Mouse (Mus musculus): ENCODE results near the gene Ei24.

Ei24 gene
- long read RNA-seq, experiment 1, transcript Ei24-201 (11 exons, 2,220 nt) = major isoform, 20 of 32 reads
- long read RNA-seq, experiment 1, partial matches to known transcripts = 3 of 32 reads
- long read RNA-seq, experiment 1, other reads (novel, unspliced or antisense) = 6 of 32 reads
- long read RNA-seq, experiment 2, transcript Ei24-201 (11 exons, 2,220 nt) = major isoform, 12 of 17 reads
- long read RNA-seq, experiment 2, partial matches to known transcripts = 0 of 17 reads
- long read RNA-seq, experiment 2, other reads (novel, unspliced or antisense) = 2 of 17 reads

DNA sequence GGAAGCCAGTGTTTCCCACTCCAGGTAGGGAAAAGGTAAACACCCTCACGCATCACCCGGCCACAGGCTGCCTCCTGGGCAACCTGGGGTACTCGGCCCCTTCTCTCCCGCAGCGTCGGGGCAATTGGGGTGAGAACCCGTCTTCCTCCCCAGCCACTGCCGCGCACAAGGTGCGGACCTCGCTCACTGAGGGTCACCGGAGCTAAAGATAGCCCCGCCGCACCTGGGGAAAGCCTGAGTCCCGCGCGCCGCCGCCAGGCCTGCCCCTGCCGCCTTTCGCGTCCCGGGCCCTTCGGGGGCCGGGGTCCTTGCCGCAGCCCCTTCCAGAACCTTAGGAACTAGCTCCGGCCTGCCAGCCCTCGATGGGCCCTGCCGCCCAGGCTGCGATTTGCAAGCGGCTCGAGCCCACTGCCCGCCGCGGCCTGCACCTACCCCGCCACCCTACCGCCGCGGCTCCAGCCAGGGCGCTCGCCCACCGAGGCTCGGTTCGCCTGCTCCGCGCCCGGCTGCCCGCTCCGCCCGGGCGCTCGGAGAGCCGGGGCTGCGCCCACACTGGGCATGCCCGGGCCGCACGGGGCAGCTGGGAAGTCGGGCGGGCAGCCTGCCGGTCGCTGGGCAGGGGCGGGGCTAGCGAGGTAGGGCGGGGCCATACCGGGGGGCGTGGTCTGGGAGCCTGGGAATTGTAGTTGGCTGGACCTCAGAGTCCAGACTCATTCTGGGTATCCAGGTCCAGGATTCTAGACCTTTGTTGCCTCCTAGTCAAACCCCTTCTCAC is at the start of gene Ei24:
TSS of gene Ei24 (minus strand) at position 613 of the 775 bp plus-strand sequence.
- intact Hi-C loops (cut with DNase I) = no loop called here

GRCm38 (mm10) chr9:36846346-36846745 is 49.2 kb upstream of the Ei24 start:
- intact Hi-C loops (cut with DNase I) = no loop called here

- intact Hi-C loops (cut with DNase I) = no loop called here
Measured at GRCm38 (mm10) chr9:36833914-36834313, 36.7 kb upstream of the Ei24 start.

DNA sequence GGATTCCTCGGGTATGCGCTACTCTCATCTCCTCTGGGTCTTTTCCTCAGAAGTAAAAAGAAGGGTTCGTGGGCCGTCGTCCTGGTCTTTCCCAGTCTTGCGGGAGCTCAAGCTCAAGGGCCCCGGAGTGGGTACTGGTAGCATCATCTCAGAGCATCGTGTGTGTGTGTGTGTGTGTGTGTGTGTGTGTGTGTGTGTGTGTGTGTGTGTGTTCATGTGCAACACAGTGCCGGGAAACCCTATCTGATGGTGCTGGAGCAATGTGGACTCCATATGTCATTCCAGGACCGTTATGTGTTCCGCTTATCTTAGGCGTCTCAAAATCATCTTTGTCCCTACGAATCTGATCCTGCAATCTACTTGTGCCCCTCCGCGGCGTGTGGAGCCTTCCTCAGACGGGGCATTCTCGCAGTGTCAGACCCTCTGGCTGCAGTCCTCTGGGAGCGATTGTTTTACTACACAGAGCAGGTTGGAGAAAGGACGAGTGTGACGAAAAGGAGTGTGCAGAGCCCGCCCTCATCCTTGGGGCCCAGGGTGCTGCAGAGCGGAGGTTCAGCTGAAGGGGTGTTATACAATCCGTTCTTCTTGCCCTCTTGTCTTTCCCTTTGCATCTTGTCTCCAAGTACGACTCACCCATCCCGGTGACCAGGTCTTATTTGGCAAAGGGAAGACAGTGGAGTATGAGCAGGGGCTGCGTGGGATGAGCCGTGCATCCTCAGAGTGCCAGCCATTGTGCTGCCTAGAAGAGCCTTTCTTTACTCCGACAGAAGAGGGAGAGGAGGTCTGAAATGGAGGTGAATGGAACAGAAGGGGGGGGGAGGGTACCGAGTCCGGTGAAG is 36.1 kb upstream of the Ei24 start:
- intact Hi-C loops (cut with DNase I) = no loop called here

DNA sequence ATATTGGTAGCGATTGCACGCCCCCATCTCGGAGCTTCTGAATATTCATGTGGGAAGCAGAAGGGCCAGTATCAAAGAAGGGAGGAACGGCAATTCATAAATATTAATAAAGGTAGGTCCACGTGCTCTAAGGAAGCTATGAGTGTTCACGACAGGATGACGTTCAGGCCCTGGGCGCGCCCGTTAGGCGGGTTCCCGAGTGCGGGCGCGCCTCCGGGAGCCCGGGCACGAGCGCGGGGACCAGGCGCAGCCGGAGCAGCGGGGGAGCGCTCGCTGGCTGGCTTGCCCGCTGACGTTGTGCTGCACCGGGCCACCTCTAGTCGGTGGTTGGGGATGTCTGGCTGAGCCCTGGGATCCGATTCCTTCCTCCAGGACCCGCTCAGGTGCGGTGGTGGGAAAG is 35.3 kb upstream of the Ei24 start:
- intact Hi-C loops (cut with DNase I) = no loop called here

GRCm38 (mm10) chr9:36831401-36831800 is 34.2 kb upstream of the Ei24 start:
- intact Hi-C loops (cut with DNase I) = no loop called here

DNA sequence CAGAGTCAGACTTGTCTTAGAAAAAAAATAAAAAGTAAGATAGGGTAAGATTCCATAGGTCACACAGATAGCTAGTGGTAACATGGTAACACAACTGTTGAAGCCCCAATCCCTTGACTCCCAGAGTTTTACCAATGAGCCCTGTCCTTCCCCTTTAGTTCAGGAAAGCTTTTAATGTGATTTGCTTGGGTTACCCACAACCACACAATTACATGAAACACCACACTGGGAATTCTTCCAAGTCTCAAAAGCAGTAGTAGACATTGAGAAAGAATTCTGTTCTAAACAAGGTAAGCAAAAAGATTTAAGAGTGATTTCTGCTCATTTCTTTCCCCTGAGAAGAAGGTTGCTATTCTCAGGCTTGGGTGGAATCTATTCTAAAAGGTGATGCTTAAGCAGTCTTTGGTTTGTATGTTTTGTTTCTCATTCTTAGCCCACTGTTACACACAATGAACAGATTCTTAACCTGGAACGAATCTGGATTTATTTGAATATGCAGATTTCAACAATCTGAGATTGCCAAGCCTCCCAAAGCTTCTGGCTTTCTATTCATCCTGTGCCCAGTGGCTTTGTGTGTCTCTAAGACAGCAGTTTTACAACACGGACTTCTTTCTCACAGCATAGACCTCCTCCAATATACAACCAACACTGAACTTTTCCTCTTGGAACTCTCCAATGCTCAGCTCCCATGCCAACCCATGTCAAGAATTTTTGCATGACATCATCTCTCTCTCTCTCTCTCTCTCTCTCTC is 29.6 kb upstream of the Ei24 start:
- intact Hi-C loops (cut with DNase I) = no loop called here

DNA sequence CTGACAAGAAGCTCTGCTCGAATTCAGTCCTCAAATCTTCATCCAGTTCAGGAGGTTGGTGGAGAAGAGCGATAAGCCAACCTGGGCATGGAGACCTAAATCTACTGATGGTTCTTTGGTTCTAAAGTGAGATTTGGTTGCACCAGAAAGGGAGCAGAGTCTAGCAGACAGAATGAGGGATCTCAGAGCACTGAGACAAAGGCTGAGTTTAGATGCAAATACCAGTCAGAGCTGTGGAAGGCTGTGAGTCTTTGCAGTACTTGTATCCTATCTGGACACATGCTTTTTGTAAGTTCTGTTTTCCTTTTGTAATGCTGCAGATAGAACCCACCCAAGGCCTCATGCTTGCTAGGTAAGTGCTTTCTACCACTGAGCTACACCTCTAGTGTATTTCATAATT is 24.8 kb upstream of the Ei24 start:
- intact Hi-C loops (cut with DNase I) = no loop called here

DNA sequence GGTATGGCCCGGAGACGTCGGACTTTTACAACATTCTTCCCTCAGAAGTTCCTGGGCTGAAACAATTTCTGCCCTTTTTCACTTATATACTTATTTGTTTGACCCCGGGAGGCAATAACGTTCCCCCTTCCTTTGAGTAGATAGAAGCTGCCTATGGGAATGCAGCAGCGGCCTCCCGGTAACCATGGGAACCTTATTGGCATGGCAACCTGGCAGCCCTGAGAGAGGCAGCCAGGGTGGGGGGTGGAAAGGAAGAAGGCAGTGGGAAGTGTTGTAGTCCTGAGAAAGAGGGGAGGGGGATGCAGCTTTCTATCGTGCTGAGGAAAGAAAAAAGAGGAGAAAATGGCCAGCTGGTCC is 24.4 kb upstream of the Ei24 start, which contains the start of gene Fez1:
TSS of gene Fez1 (plus strand) at position 221 of the 357 bp plus-strand sequence.
- intact Hi-C loops (cut with DNase I) = no loop called here

GRCm38 (mm10) chr9:36820969-36821643 is 23.9 kb upstream of the Ei24 start:
- intact Hi-C loops (cut with DNase I) = no loop called here

GRCm38 (mm10) chr9:36818905-36819304 is 21.7 kb upstream of the Ei24 start:
- intact Hi-C loops (cut with DNase I) = no loop called here

DNA sequence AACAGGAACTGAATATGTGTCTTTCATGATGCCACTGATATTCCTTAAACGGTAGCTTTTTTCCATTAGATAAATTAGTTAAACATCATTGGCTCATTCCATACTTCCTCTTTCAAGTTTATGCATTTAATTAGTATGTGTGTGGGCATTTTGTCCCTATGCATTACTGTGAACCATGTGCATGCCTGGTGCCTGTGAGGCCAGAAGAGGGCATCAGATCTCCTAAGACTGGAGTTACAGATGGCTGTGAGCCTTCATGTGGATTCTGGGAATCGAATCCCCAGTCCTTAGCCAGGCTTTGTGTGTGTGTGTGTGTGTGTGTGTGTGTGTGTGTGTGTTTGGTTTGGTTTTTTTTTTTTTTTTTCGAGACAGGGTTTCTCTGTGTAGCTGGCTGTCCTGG is 17.3 kb upstream of the Ei24 start:
- intact Hi-C loops (cut with DNase I) = no loop called here

DNA sequence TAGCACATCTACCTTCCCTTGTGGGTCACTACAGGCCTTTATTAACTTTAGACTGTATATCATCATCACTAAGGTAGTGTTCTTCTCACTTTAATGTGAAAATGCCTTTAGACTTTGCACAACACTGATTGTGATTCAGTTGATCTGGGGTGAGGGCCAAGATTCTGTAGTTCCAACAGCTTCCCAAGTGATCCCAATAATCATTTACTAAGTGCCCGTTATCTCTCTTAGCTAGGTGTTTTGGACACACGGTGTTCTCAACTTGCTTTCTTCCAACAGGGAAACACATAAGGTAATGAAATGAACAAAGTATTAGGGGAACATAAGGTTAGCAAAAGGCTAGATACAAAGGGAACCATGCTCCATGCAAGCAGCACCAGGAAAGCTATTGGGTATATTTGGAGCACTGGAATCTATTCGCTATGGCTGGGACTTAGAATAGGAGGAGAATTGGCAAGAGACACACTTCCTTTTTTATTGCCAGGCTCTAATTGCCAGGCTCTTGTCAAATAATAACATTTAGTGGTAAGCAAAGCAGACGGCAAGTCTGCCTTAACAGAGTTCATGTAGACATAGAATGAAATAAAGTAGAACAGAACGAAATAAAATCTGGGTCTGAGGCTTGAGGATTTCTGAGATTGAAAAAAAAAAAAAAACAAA is 11.1 kb upstream of the Ei24 start:
- intact Hi-C loops (cut with DNase I) = no loop called here

DNA sequence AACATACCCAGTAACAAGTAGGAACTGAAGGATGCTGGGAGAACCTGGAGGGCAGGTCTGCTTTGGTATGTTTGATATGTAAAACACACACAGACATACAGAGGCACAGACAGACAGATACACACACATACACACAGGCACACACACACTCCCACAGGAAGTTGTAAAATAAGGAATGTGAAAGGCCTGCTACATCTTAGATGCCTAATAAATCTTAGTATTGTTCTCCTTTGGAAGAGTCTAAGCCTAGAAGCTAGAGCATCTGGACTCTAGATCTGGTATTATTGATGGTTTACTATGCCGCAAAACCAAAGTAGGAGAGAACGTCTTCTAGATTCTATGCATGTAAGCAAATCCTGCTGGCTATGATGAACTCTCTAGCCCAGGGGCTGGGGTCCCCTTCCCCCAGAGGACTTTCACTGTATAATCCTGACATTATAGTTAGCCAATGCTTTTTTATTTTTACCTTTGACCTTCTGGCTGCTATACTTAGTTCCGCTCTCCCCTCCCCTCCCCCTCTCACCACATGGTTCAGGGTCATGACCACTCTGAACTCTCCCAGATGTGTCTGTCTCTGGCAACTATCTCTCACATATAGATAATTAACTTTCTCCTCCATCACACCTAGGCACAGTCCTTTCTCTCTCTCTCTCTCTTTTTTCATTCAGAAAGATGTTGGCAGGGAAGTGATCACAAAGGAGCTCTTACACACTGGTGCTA is 8.2 kb upstream of the Ei24 start:
- intact Hi-C loops (cut with DNase I) = no loop called here

- intact Hi-C loops (cut with DNase I) = no loop called here
Measured at GRCm38 (mm10) chr9:36803926-36804325, 6.7 kb upstream of the Ei24 start.

- intact Hi-C loops (cut with DNase I) = no loop called here
Measured at GRCm38 (mm10) chr9:36803386-36803785, 6.2 kb upstream of the Ei24 start.

DNA sequence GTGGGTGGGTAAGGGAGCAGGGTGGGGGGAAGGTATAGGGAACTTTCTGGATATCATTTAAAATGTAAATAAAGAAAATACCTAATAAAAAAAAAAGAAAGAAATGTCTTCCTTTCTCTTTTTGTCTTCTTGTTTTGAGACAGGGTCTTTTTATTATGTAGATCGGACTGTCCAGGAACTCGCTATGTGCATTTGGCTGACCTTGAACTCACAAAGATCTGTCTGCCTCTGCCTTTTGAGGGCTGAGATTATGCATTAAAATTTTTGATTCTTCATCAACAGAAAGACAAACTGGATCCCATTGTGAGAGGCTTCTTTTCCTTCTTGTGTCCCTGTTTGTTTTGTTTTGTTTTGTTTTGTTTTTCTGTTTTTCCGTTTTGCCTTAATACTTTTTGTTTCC is 5.8 kb upstream of the Ei24 start:
- intact Hi-C loops (cut with DNase I) = no loop called here

GRCm38 (mm10) chr9:36801961-36802360 is 4.8 kb upstream of the Ei24 start:
- intact Hi-C loops (cut with DNase I) = no loop called here

DNA sequence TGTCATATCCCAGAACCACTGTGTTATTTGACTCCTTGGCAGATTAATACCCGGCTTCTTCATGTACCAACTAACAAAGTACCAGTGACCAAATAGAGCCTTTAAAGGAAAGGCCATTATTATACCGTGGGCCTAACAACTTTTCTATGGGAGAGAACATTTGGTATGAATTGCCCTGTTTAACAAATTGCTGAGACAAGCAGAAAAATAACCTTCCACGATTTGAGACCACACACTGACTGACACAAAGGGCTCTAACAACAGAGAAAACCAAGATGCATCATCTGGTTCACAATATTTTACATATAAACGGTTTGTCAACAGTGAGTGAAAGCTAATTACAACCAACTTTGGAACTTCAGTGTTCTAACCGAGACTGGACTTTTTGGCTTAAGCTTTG is 969 bp downstream of the Ei24 start:
- intact Hi-C loops (cut with DNase I) = no loop called here

DNA sequence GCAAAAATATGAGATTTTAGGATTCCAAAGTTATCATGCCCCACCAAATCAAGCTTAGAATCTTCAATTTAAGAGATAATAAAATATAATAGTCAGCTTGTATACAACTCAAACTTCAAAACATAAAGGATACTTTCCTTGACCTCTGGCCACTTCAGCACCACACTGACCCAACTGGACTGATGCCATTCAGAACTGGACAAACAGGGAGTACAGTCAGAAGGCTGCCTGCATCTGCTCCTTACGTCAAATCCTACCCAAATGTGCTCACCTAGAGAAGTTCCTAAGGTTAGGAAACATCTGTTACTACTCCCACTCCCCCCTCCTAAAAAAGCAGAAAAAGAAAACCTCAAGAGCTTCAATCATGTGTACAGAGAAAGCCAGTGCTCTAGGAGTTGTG is 1.6 kb downstream of the Ei24 start:
- intact Hi-C loops (cut with DNase I) = no loop called here

Data from adrenal gland (tissue).